Mouse (Mus musculus): ENCODE results near the gene Slc2a3. TPM values are rescaled to one million over a fixed set of nuclear protein-coding genes. Genes with fewer than 3 reads are reported as not detected.
A peak's percentile ranks its signal among the peaks of the same experiment; 100 is the strongest.

Slc2a3 gene
- total RNA-seq (2014; fragmentation: Nextera tagmentation) (4.7 and 6.5 TPM in 2 replicates), total RNA-seq (2017) (8.4 and 8.8 TPM in 2 replicates)

GRCm38 (mm10) chr6:122801301-122801800 is at the start of gene Slc2a3:
Slc2a3 (minus strand) TSS chr6:122801640.
- peak; percentile 62 for ATAC-seq (replicated peaks; ENCODE audit: poor library complexity, severe bottlenecking)

- no peak for ATAC-seq (replicated peaks; ENCODE audit: poor library complexity, severe bottlenecking)
These were observed 42.3 kb upstream of the Slc2a3 start for GRCm38 (mm10) chr6:122843759-122844158.

GRCm38 (mm10) chr6:122837539-122837938 is 36.1 kb upstream of the Slc2a3 start:
- no peak for ATAC-seq (replicated peaks; ENCODE audit: poor library complexity, severe bottlenecking)

GRCm38 (mm10) chr6:122836974-122837373 is 35.5 kb upstream of the Slc2a3 start:
- no peak for ATAC-seq (replicated peaks; ENCODE audit: poor library complexity, severe bottlenecking)

- ATAC-seq (replicated peaks; ENCODE audit: poor library complexity, severe bottlenecking), result peak; percentile 91
These were observed 32.9 kb upstream of the Slc2a3 start for GRCm38 (mm10) chr6:122834365-122834764.

DNA sequence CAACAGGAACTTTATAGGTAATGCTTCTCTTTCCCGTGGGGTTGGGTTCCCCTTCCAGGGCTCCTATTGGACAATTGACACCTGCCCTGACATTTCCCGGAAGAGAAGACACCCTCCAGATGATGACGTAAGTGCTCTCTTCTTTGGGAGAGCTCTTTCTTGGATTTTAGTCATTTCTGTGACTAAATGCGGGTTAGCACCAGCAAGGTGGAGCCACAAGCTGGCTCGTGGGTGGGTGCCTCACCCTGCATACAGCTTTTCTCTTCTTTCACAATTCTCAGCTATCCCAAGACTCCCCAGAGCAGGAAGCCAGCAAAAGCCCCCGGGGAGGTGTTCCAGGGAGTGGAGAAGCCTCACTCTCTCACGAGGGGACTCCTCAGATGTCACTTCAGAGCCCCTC is 31.4 kb upstream of the Slc2a3 start:
- no peak for ATAC-seq (replicated peaks; ENCODE audit: poor library complexity, severe bottlenecking)

DNA sequence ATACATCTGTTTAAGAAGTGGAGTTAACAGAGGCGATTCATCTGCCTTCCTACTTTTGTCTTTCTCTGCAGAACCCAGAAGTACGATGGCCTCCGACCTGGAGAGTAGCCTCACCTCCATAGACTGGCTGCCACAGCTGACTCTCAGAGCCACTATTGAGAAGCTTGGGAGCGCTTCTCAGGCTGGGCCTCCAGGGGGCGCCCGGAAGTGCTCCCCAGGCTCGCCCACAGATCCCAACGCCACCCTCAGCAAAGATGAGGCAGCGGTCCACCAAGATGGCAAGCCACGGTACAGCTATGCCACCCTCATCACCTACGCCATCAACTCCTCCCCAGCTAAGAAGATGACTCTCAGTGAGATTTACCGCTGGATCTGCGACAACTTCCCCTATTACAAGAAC is 26.6 kb upstream of the Slc2a3 start:
- peak; percentile 59 for ATAC-seq (replicated peaks; ENCODE audit: poor library complexity, severe bottlenecking)

- ATAC-seq (replicated peaks; ENCODE audit: poor library complexity, severe bottlenecking), result peak; percentile 73
These were observed 24.7 kb upstream of the Slc2a3 start for GRCm38 (mm10) chr6:122825923-122826742.

GRCm38 (mm10) chr6:122825166-122825565 is 23.7 kb upstream of the Slc2a3 start:
- ATAC-seq (replicated peaks; ENCODE audit: poor library complexity, severe bottlenecking), result no peak

- no peak for ATAC-seq (replicated peaks; ENCODE audit: poor library complexity, severe bottlenecking)
These were observed 22.6 kb upstream of the Slc2a3 start for GRCm38 (mm10) chr6:122824086-122824485.

DNA sequence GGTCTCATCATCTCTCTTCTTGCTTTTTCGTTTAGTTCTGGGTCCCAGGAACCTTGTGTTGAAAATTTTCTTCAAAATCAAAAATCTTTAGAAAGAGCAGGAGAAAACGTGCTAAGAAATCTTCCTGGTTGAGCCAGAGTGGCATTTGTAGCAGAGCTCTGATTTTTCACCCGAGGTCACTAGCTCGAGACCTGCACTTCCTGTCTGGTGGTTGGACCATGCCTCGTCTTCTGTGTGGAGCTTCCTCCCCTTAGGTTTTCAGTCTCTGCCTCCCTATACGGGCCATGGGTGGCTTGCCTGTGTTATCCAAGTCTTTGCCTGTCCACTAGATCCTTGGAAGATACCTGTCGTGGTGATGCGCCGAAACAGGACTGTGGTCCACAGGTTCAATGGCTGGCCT is 20.4 kb upstream of the Slc2a3 start:
- 0 out of 2 replicates have a peak, but pooled peaks have one; percentile 18 for ATAC-seq (replicated peaks; ENCODE audit: poor library complexity, severe bottlenecking)

GRCm38 (mm10) chr6:122820799-122821650 is 19.6 kb upstream of the Slc2a3 start:
- no peak for ATAC-seq (replicated peaks; ENCODE audit: poor library complexity, severe bottlenecking)

DNA sequence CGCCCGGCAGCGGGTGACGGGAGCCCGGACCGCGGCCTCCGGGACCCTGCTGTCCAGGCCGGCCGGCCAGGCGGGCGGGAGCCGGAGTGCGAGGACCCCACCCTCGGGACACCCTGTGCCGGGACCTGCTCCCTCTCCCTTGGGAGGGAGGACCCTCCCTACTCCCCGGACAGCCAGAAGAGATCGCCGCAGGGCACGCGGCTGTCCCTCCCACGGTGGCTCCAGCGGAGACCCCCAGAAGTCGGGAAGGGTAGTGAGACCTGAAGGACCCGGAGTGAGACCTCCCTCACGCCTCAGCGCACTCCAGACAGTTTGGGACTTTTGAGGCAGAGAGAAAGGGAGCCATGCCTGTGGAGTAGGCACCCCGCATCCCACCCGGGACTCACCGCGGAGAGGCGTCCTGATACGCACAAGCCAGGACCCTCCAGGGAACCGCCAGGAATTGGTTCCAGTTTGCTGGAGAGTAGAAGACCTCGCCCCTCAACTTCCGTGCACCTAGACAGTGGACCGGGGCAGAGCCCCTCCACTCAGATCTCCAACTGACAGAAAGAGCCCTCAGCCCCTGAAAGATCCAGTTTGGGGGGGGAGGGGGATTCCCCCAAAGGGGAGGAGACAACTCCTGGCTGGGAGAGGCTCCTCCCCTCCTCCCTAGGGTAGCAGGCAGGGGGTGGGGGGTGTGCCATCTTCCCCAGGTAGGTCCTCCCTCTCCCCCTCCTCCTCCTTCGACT is 18.8 kb upstream of the Slc2a3 start:
- ATAC-seq (replicated peaks; ENCODE audit: poor library complexity, severe bottlenecking), result peak; percentile 33

DNA sequence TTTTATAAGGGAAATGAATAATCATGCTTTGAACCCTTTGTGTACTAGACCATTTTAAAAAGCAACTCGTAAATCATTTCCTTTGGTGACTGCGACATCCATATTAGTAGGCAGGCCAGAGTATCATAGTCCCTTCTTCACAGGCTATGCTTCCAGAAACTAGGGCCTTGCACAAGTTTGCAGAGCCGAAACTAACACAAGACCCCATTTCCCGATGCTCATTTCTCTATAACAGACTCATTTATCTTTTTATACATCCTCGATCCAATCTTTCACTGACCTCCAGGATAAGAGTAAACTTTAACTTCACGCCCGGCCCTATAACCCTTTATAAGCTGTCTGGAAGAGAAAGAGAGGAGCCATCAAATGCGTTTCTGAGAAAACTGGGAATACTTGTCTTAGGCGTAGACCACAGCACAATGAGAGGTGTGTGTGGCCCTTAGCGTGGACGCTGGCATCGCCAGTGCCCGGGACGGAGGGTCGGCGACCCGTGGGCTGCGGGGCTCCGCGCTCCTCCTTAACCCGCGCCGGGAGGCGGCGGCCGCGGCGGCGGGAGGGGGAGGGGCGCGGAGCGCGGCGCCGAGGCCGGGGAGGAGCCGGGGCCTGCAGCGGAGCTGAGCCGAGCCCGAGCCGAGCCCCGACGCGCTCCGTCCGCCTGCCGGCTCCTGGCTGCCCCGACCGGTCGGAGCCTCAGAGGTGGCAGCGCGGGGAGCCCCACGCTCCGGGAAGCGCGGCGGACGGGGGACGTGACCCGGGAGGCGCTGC is 18.0 kb upstream of the Slc2a3 start, which contains the start of gene Foxj2:
Foxj2 (plus strand) TSS at position 609 of the 765 bp plus-strand sequence.
- ATAC-seq (replicated peaks; ENCODE audit: poor library complexity, severe bottlenecking), result peak; percentile 74

GRCm38 (mm10) chr6:122813640-122814039 is 12.2 kb upstream of the Slc2a3 start:
- no peak for ATAC-seq (replicated peaks; ENCODE audit: poor library complexity, severe bottlenecking)

GRCm38 (mm10) chr6:122812716-122813115 is 11.3 kb upstream of the Slc2a3 start:
- ATAC-seq (replicated peaks; ENCODE audit: poor library complexity, severe bottlenecking), result no peak

DNA sequence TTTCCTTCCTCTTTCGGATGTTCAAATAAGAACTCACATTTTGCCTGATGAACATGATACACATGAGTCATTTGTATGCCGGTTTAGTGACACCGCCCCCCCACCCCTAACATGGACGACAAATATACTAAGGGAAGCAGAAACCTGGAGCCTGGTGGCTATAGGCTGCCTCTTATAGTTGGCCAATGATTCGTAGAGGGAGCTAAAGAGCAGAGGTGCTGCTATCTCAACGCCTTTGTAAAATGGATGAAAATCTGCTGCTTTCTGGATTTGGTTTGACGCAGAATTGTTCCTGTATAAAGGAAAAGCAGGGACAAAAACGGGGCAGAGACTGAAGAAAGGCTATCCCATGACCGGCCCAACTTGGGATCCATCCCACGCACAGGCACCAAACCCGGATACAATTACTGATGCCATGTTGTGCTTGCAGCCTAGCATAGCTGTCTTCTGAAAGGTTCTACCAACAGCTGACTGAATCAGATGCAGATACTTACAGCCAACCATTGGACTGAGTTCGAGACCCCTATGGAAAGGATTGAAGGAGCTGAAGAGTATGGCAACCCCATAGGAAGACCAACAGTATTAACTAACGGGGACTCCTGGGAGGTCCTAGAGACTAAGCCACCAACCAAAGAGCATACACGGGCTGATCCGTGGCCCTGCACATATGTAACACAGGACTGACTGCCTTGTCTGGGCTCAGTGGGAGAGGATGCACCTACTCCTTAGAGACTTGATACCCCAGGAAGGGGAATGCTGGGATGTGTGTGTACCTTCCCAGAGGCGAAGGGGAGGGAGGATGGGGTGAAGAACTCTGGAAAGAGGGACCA is 10.5 kb upstream of the Slc2a3 start:
- peak; percentile 48 for ATAC-seq (replicated peaks; ENCODE audit: poor library complexity, severe bottlenecking)

DNA sequence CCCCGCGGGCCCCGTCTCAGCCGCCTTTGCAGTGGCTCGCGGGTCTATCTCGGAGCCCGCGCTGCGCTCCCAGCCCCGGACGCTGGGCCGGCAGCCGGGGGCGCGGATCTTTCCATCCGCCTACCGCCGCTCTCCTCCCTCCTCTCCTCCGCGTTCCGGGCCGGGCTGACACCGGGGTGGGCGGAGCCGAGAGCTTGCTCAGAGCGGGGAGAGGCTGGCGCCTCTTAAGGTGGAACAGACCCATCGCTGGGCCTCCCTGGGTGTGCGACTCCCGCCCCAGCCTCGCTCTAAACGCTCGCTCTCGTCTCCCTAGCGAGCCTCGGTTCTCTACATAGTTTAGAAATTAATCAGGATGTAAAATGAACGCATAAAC is 9.8 kb upstream of the Slc2a3 start:
- peak; percentile 68 for ATAC-seq (replicated peaks; ENCODE audit: poor library complexity, severe bottlenecking)

All from granulocyte monocyte progenitor cell, adult 5-6 weeks (primary cell).